Mouse (Mus musculus): ENCODE measurements around the gene Smco2.

DNA sequence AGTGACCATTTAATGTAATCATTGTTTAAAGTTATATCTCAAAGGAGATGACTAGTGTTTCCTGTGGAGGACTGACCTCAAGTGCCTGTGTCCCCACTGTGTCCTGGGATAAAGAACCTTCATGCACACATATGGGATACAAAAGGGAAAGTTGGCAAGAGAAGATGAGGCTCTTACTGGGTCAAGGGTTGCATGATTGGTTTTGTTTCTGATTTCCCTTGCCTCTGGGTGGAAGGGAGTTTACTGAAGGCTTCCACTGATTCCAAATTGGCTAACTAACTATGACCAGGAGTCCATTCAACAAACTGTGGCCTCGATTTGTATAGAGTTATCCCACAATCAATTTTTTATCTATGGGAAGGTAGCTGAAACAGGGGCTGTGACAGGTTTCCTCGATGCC is 53.7 kb downstream of the Smco2 start:
- no peak for TF ChIP-seq POLR2A (IDR thresholded peaks at IDR 0.05; ENCODE audit: borderline replicate concordance, extremely low read depth, insufficient read depth, insufficient read length, poor library complexity, severe bottlenecking)
- no peak for TF ChIP-seq CTCF (IDR thresholded peaks at IDR 0.05; ENCODE audit: borderline replicate concordance, extremely low read depth, insufficient read depth, insufficient read length)
